Mouse (Mus musculus): ENCODE measurements around the gene Hmg20a. TPM values are rescaled to one million over a fixed set of nuclear protein-coding genes. Genes with fewer than 3 reads are reported as not detected.

The Hmg20a gene
- polyA plus RNA-seq, 1 experiment, result 138 TPM

DNA sequence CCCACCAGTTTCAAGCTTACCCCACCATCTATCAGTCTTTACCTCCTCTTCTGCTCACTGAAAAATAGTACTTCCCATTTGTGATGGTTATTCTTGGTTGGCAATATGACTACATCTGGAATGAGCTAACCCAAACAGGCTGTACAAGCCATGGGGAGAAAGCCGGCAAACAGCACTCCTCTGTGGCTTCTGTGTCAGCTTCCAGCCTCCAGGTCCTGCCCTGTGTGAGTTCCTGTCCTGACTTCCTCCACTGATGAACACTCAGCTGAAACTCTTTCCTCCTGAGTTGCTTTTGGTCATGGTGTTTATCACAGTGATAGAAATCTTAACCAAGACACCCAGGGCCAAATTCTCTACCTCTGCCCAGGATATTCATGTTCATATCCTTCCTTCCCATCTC, 5.7 kb upstream of the Hmg20a start:
- Histone ChIP-seq H3K27ac (ENCODE audit: insufficient read depth, low read depth, low read length) (no peak overlapping the region), H3K4me1 (ENCODE audit: control insufficient read depth, insufficient read depth, low read length) (0 out of 2 replicates have a peak, but pooled peaks cover 2% of the 10 kb centered on the region), H3K4me3 (ENCODE audit: insufficient read depth, low read depth, low read length) (no peak overlapping the region)
- no peak for TF ChIP-seq CTCF (IDR thresholded peaks at IDR 0.05; ENCODE audit: insufficient read depth, low read depth, low read length)
- no peak for TF ChIP-seq POLR2A (IDR thresholded peaks at IDR 0.05; ENCODE audit: insufficient read depth, low read depth, low read length)
- 83% methylated on average over 1 of the region's 1 CpGs for WGBS

DNA sequence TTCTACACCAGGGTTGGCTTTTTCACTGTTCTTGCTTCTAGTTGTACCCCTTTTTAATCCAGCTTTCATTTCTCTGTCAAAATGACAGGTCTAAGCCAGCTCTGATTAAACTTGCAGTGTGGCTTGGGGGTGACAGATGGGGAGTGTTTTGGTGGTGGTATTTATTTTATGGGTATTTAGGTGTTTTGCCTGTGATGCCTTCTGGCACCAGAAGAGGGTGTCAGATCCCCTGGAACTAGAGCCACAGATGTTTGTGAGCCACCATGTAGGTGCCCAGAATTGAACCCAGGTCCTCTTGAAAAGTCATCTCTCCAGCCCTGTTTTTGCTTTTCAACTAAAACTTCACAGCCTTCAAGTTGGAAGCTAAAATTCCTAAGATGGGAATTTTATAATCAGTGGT, 4.1 kb upstream of the Hmg20a start:
- no peak overlapping the region for H3K27ac ChIP-seq (ENCODE audit: insufficient read depth, low read depth, low read length)
- H3K4me1 ChIP-seq (ENCODE audit: control insufficient read depth, insufficient read depth, low read length), result 0 out of 2 replicates have a peak, but pooled peaks cover 2% of the 10 kb centered on the region
- TF ChIP-seq CTCF (IDR thresholded peaks at IDR 0.05; ENCODE audit: insufficient read depth, low read depth, low read length) (no peak), POLR2A (IDR thresholded peaks at IDR 0.05; ENCODE audit: insufficient read depth, low read depth, low read length) (no peak)
- H3K4me3 ChIP-seq (ENCODE audit: insufficient read depth, low read depth, low read length), result no peak overlapping the region

DNA sequence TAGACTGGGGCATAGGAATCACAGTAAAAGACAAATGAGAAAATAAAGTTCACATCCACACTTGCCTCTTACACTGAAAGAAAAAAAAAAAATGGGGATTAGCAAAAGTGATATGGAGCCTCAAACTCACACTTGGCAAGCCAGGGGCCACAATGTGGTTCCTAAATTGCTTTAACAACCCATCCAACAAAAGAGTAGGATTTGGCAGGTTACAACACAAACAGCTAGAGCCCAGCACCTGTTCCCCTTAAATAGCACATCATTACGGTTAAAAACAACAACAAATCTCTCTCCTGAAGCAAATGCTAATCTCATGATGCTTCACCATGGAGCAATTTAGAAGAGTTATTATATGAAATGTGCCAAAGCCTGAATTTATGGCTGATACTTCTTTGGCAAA, 3.0 kb upstream of the Hmg20a start:
- 74% methylated on average over 1 of the region's 1 CpGs for WGBS

DNA sequence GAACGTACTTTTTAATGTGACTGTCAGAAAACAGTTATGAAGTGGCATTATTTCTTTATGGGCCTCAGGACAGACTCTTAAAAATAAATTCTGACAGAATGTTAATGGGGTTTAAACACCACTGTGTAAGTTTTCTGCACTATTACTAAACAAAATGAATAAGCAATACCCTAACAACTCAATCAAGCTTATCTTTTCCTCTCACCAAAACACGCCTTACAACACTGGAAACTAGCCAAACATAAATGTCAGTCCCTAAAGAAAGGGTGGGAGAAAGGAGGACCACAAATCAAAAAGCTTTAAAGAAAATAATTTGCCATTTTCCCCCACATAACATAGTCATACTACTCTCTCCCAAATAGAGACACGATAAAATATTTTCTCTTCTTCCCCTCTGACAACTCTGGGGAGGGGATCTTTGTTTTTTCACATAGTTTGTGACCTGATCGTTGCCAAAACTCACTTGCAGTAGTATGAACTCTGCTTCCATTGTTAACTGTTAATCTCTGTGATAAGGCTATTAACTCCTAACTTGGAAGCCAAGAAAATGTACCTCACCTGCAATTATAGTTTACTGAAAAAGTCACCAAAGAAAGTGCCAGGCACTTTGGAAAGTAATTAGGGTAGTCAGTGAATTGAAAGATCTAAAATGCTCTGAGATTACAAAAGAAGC, 2.3 kb upstream of the Hmg20a start:
- Histone ChIP-seq H3K4me1 (ENCODE audit: control insufficient read depth, insufficient read depth, low read length) (peaks cover 5% of the 10 kb centered on the region; the same call in 1 of the 2 replicates), H3K27ac (ENCODE audit: insufficient read depth, low read depth, low read length) (no peak overlapping the region), H3K4me3 (ENCODE audit: insufficient read depth, low read depth, low read length) (no peak overlapping the region)
- 73% methylated on average over 4 of the region's 4 CpGs for WGBS
- TF ChIP-seq POLR2A (IDR thresholded peaks at IDR 0.05; ENCODE audit: insufficient read depth, low read depth, low read length) (no peak), CTCF (IDR thresholded peaks at IDR 0.05; ENCODE audit: insufficient read depth, low read depth, low read length) (no peak)

More for the DNA sequence above, 3.0 kb upstream of the Hmg20a start:
- TF ChIP-seq POLR2A (IDR thresholded peaks at IDR 0.05; ENCODE audit: insufficient read depth, low read depth, low read length) (no peak), CTCF (IDR thresholded peaks at IDR 0.05; ENCODE audit: insufficient read depth, low read depth, low read length) (no peak)
- Histone ChIP-seq H3K4me3 (ENCODE audit: insufficient read depth, low read depth, low read length) (no peak overlapping the region), H3K27ac (ENCODE audit: insufficient read depth, low read depth, low read length) (no peak overlapping the region), H3K4me1 (ENCODE audit: control insufficient read depth, insufficient read depth, low read length) (0 out of 2 replicates have a peak, but pooled peaks cover 2% of the 10 kb centered on the region)

DNA sequence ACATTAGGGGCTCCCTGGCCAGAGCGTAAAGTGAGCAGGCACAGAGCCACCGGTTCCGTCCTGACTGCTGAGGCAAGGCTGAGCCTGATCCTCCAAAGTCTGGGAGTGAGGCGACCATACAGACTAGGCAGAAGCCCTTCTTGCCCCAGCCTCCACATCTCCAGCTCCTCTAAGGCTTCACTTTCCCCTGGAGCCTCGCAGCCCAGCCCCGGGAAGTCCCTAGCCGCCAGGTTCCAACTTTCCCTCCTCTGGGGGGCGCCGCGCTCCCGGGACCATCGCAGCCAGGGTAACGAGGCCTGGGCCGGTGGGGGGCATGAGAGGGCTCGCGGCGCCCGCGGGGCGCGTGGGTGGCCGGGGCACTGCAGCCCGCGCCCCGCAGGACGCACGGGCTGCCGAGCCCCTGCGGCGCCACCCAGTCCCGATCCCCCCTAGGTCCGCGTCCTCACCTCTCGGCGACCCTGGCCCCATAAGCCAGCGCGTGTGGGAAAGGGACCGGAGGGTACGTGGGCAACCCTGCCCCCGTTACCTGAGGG, 928 bp upstream of the Hmg20a start:
- H3K27ac ChIP-seq (ENCODE audit: insufficient read depth, low read depth, low read length), result no peak overlapping the region

DNA sequence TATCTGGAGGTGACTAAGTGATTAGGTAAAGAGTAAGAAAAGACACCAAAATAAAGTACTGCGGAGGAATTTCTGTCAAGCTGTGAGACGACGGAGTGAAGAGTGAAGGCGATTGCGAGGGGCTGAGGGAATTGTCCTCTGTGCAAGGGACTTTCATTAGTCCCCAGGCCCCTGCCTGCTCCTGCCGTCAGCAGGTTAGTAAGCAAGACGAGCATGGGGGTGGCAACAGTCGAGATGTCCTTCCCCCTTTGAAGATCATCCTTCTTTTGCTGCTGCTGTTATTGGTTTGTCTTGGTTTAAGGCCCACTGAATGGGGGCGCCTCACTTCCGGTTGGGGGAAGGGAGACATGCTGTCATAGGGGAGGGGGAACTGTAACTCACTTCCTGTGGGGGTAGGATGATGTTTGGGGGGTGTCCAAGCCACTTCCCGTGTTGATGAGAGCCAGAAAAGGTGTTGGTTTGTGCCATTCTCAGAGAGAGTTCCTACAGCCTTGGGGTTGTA, 380 bp downstream of the Hmg20a start:
- WGBS, result 1% methylated on average over 11 of the region's 11 CpGs
- H3K4me3 ChIP-seq (ENCODE audit: insufficient read depth, low read depth, low read length), result peak overlapping the region; percentile 65
- peak; percentile 74 for TF ChIP-seq POLR2A (IDR thresholded peaks at IDR 0.05; ENCODE audit: insufficient read depth, low read depth, low read length)
- TF ChIP-seq CTCF (IDR thresholded peaks at IDR 0.05; ENCODE audit: insufficient read depth, low read depth, low read length), result no peak
- H3K27ac ChIP-seq (ENCODE audit: insufficient read depth, low read depth, low read length), result peak overlapping the region; percentile 95
- H3K4me1 ChIP-seq (ENCODE audit: control insufficient read depth, insufficient read depth, low read length), result peaks cover 7% of the 10 kb centered on the region

More for the DNA sequence above, 928 bp upstream of the Hmg20a start:
- Histone ChIP-seq H3K4me1 (ENCODE audit: control insufficient read depth, insufficient read depth, low read length) (peaks cover 5% of the 10 kb centered on the region), H3K4me3 (ENCODE audit: insufficient read depth, low read depth, low read length) (peak overlapping the region; percentile 79)
- WGBS, result under 1% methylated on average over 40 of the region's 40 CpGs
- peak; percentile 58 for TF ChIP-seq CTCF (IDR thresholded peaks at IDR 0.05; ENCODE audit: insufficient read depth, low read depth, low read length)
- TF ChIP-seq POLR2A (IDR thresholded peaks at IDR 0.05; ENCODE audit: insufficient read depth, low read depth, low read length), result no peak

DNA sequence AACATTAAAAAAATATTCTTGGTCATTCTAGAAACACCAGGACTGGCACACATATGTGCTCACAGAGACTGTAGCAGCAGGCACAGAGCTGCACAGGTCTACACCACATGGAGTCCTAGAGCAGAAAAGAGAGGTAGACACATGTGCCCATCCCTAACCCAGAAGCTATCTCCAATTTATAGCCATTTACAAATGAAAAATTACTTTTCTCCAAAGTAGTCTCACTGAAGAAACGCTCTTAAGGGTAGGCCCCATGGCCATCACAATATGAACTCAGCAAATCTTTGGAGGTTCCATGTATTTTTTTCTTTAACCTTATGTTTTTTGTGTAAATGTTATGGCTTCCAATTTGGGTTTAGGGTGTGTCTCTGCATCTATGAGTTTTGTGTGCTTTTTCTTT, 1.8 kb downstream of the Hmg20a start:
- 94% methylated on average over 1 of the region's 1 CpGs for WGBS
- no peak for TF ChIP-seq POLR2A (IDR thresholded peaks at IDR 0.05; ENCODE audit: insufficient read depth, low read depth, low read length)
- no peak for TF ChIP-seq CTCF (IDR thresholded peaks at IDR 0.05; ENCODE audit: insufficient read depth, low read depth, low read length)
- Histone ChIP-seq H3K4me3 (ENCODE audit: insufficient read depth, low read depth, low read length) (no peak overlapping the region), H3K27ac (ENCODE audit: insufficient read depth, low read depth, low read length) (no peak overlapping the region), H3K4me1 (ENCODE audit: control insufficient read depth, insufficient read depth, low read length) (peaks cover 7% of the 10 kb centered on the region)

DNA sequence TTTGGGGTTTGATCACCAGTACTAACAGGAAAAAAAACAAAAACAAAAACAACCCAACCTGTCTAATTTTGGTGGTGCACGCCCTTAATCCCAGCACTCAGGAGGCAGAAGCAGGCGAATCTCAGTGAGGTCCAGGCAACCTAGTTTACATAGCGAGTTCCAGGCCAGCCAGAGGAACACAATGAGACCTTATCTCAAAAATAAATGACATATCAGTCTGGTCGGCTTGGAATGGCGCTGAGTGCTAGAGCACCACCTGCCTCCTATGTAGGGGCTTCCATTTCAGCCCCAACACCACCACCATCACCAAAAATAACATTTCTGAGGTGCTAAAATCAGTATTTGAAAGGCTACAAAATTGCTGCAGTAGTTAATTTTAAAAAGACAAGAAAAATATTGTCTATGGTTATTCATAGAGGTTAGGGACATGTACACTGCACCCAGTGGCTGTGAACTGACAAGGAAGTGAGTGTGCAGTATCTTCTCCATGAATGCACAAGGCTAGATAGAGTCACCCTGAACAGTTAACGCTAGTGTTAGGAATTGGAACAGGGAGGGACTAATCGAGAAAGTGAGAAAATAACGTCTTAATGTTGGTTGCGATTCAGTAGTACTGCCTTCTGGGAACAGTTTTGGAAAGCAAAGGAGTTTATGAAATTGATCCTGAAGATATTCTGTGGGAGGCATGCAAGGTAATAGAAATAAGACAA, 2.6 kb downstream of the Hmg20a start:
- no peak for TF ChIP-seq POLR2A (IDR thresholded peaks at IDR 0.05; ENCODE audit: insufficient read depth, low read depth, low read length)
- no peak for TF ChIP-seq CTCF (IDR thresholded peaks at IDR 0.05; ENCODE audit: insufficient read depth, low read depth, low read length)
- 64% methylated on average over 9 of the region's 9 CpGs for WGBS
- Histone ChIP-seq H3K4me3 (ENCODE audit: insufficient read depth, low read depth, low read length) (no peak overlapping the region), H3K4me1 (ENCODE audit: control insufficient read depth, insufficient read depth, low read length) (peaks cover 7% of the 10 kb centered on the region), H3K27ac (ENCODE audit: insufficient read depth, low read depth, low read length) (no peak overlapping the region)

DNA sequence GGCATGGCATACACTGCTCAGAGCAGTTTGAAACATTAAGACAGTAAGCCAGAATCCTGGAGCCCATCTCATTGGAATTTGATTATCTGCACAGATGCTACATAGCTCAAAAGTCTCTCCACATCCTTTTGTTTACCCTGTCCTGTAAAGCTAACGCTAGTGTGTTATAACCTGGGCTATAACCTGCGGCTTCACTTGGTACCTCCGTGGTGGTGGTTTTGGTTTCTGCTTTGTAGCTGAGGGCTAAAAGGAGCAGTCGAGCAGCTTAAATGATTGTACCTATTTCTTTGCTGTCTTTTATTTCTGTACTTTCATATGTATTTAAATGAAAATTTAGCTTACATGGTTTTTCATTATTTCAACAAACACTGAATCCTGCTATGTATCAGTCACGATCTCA, 3.6 kb downstream of the Hmg20a start:
- WGBS, result 88% methylated on average over 5 of the region's 5 CpGs
- Histone ChIP-seq H3K27ac (ENCODE audit: insufficient read depth, low read depth, low read length) (no peak overlapping the region), H3K4me1 (ENCODE audit: control insufficient read depth, insufficient read depth, low read length) (peaks cover 7% of the 10 kb centered on the region), H3K4me3 (ENCODE audit: insufficient read depth, low read depth, low read length) (no peak overlapping the region)
- TF ChIP-seq POLR2A (IDR thresholded peaks at IDR 0.05; ENCODE audit: insufficient read depth, low read depth, low read length) (no peak), CTCF (IDR thresholded peaks at IDR 0.05; ENCODE audit: insufficient read depth, low read depth, low read length) (no peak)

Measured in olfactory bulb, adult 2 months (tissue).